Mouse (Mus musculus) MEL (cell line): ENCODE data around the gene Ccdc85c.

ENCODE experiments used
- BHLHE40 ChIP-seq: IDR thresholded peaks from 2 replicates; pipeline ENCODE4 v1.6.1; 2012; ENCODE audit warnings: low read depth, mild to moderate bottlenecking, inconsistent platforms, low read length, improper control_type of control experiment, borderline replicate concordance
- CTCF ChIP-seq, 3 experiments: IDR thresholded peaks in 2 of 3; conservative IDR thresholded peaks in 1 of 3; 2 replicates each; pipeline ENCODE4 v1.5.1; 2011 to 2012; ENCODE audit warnings: low read length in 3 of 3, low read depth in 2 of 3, mild to moderate bottlenecking in 2 of 3, improper control_type of control experiment in 1 of 3, inconsistent platforms in 1 of 3, mixed read lengths in 1 of 3, moderate library complexity in 1 of 3; ENCODE audit not compliant: control insufficient read depth in 1 of 3, insufficient read depth in 1 of 3, poor library complexity in 1 of 3, severe bottlenecking in 1 of 3
- E2F4 ChIP-seq: IDR thresholded peaks from 2 replicates; pipeline ENCODE4 v1.6.1; 2011; ENCODE audit warnings: low read depth, low read length, improper control_type of control experiment, borderline replicate concordance
- EP300 ChIP-seq, 2 experiments: IDR thresholded peaks; 2 replicates each; pipeline ENCODE4 v1.6.1; 2011; ENCODE audit warnings: improper control_type of control experiment in 2 of 2, low read length in 2 of 2, low read depth in 1 of 2, mild to moderate bottlenecking in 1 of 2
- GATA1 ChIP-seq: IDR thresholded peaks from 2 replicates; pipeline ENCODE4 v1.6.1; 2011; ENCODE audit warnings: low read depth, low read length, improper control_type of control experiment
- KAT2A ChIP-seq: conservative IDR thresholded peaks from 2 replicates; pipeline ENCODE4 v1.6.1; 2012; ENCODE audit warnings: low read depth, low read length, improper control_type of control experiment, inconsistent platforms
- MXI1 ChIP-seq: IDR thresholded peaks from 2 replicates; pipeline ENCODE4 v1.6.1; 2011; ENCODE audit warnings: mild to moderate bottlenecking, low read depth, low read length, improper control_type of control experiment
- MYC ChIP-seq: IDR thresholded peaks from 2 replicates; pipeline ENCODE4 v1.6.1; 2011; ENCODE audit warnings: low read depth, mild to moderate bottlenecking, low read length, improper control_type of control experiment, moderate library complexity
- POLR2A ChIP-seq, 2 experiments: IDR thresholded peaks; 2 replicates each; pipeline ENCODE4 v1.6.1; 2011 to 2012; ENCODE audit warnings: low read length in 2 of 2, mild to moderate bottlenecking in 2 of 2, control low read depth in 1 of 2, improper control_type of control experiment in 1 of 2, low read depth in 1 of 2, moderate library complexity in 1 of 2; ENCODE audit not compliant: control insufficient read depth in 1 of 2, insufficient read depth in 1 of 2, poor library complexity in 1 of 2
- SMC3 ChIP-seq: IDR thresholded peaks from 2 replicates; pipeline ENCODE4 v1.6.1; 2011; ENCODE audit warnings: low read depth, low read length, improper control_type of control experiment
- TAL1 ChIP-seq: IDR thresholded peaks from 2 replicates; pipeline ENCODE4 v1.6.1; 2012; ENCODE audit warnings: mild to moderate bottlenecking, inconsistent platforms, low read length, moderate library complexity, mixed read lengths
- UBTF ChIP-seq: IDR thresholded peaks from 2 replicates; pipeline ENCODE4 v1.6.1; 2012; ENCODE audit warnings: low read depth, mild to moderate bottlenecking, inconsistent platforms, low read length, improper control_type of control experiment, moderate library complexity, borderline replicate concordance; ENCODE audit not compliant: insufficient read depth
- ZMIZ1 ChIP-seq: IDR thresholded peaks from 2 replicates; pipeline ENCODE4 v1.6.1; 2012; ENCODE audit warnings: low read depth, mild to moderate bottlenecking, inconsistent platforms, low read length, improper control_type of control experiment, moderate library complexity

DNA sequence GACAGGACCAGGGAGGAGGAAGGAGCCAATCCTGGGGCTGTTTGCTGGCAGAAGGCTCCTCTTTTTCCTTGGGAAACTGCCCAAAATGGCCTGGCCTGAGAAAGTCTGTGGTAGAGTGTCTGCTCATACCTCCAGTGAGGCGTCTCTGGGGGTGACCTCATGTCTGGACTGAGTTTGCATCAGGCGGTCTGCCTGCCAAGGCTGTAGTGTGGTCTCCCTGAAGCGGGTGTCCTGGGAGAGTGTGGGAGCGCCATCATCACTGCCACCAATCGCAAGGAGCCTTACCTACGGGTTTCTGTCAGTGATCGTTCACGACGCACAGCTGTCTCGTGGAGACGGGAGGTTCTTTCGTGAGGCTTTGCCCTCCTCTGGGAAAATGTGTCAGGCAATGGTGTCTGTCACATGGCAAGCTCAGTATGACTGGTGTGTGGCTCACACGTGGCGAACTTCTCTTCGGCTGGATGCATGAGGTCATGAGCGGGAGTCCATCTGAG lies 33.2 kb upstream of the Ccdc85c start:
- TF ChIP-seq E2F4 (no peak), GATA1 (no peak), CTCF (IDR thresholded peaks at IDR 0.05 in 2 of 3, conservative IDR thresholded peaks at IDR 0.05 in 1 of 3; ENCODE audit: control insufficient read depth in 1 of 3, insufficient read depth in 1 of 3, low read depth in 2 of 3, low read length in 3 of 3, poor library complexity in 1 of 3, severe bottlenecking in 1 of 3) (no peak), EP300 (IDR thresholded peaks at IDR 0.05; ENCODE audit: low read depth in 1 of 2, low read length in 2 of 2) (no peak), POLR2A (IDR thresholded peaks at IDR 0.05; ENCODE audit: control insufficient read depth in 1 of 2, insufficient read depth in 1 of 2, low read depth in 1 of 2, low read length in 2 of 2, poor library complexity in 1 of 2) (no peak), MXI1 (no peak), TAL1 (no peak), BHLHE40 (no peak), KAT2A (no peak), SMC3 (no peak), MYC (no peak), UBTF (no peak), ZMIZ1 (no peak)
